Mouse (Mus musculus) erythroblast, embryonic 14.5 days (primary cell): ENCODE measurements around the gene Grin3b.

Experiments
- GATA1 ChIP-seq: IDR thresholded peaks from 2 replicates; pipeline ENCODE4 v1.6.1; 2012; ENCODE audit warnings: low read length, inconsistent platforms, mixed read lengths
- TAL1 ChIP-seq: IDR thresholded peaks from 3 replicates; pipeline ENCODE4 v1.6.1; 2012; ENCODE audit warnings: low read length, inconsistent platforms, mixed read lengths

- TF ChIP-seq TAL1, result no peak
- TF ChIP-seq GATA1, result no peak
Observed at GRCm38 (mm10) chr10:79984195-79984816, 13.8 kb downstream of the Grin3b start, which contains the start of gene Tmem259.
